Mouse (Mus musculus) C2C12 (cell line): Measurements from ENCODE around the gene Zbtb7b.

Source experiments
- CEBPB ChIP-seq: IDR thresholded peaks from one replicate; pipeline ENCODE4 v1.6.1; 2011; ENCODE audit warnings: low read depth, mild to moderate bottlenecking, control low read depth, moderate library complexity
- CTCF ChIP-seq: IDR thresholded peaks from one replicate; pipeline ENCODE4 v1.5.1; 2011; ENCODE audit not compliant: control insufficient read depth, insufficient read depth, insufficient read length
- MAX ChIP-seq: IDR thresholded peaks from one replicate; pipeline ENCODE4 v1.6.1; 2011; ENCODE audit warnings: mild to moderate bottlenecking, control low read depth
- MYOD1 ChIP-seq: IDR thresholded peaks from one replicate; pipeline ENCODE4 v1.6.1; 2011; ENCODE audit warnings: low read depth; ENCODE audit not compliant: control insufficient read depth, insufficient read length

- TF ChIP-seq MYOD1: no peak
- no peak for TF ChIP-seq CTCF
- TF ChIP-seq MAX: no peak
- TF ChIP-seq CEBPB: no peak
Observed at GRCm38 (mm10) chr3:89355512-89355902, 39.1 kb downstream of the Zbtb7b start.
